Mouse (Mus musculus) forebrain, embryonic 12.5 days (tissue): ENCODE measurements around the gene Hspa5. TPM values are rescaled to one million over a fixed set of nuclear protein-coding genes. Genes with fewer than 3 reads are reported as not detected.

Source experiments
- ATAC-seq: fragments of 200-750 bp; cut with Nextera tagmentation; 2 replicates; pipeline ENCODE4 v1.8.0; 2017; ENCODE audit warnings: moderate TSS enrichment; ENCODE audit not compliant: low FRiP score
- H3K27ac ChIP-seq: fragments of 300-500 bp; sonication (generic); 2 replicates; pipeline ENCODE4 v1.5.1; 2016; ENCODE audit warnings: mild to moderate bottlenecking
- H3K27me3 ChIP-seq: fragments of 300-500 bp; sonication (generic); 2 replicates; pipeline ENCODE4 v1.6.1; 2016; ENCODE audit warnings: mild to moderate bottlenecking
- H3K36me3 ChIP-seq: fragments of 300-500 bp; sonication (generic); replicated peaks from 2 replicates; pipeline ENCODE4 v1.6.1; 2016; ENCODE audit warnings: mild to moderate bottlenecking
- H3K4me1 ChIP-seq: fragments of 300-500 bp; sonication (generic); 2 replicates; pipeline ENCODE4 v1.6.1; 2016
- H3K4me2 ChIP-seq: fragments of 300-500 bp; sonication (generic); 2 replicates; pipeline ENCODE4 v1.6.1; 2016; ENCODE audit warnings: mild to moderate bottlenecking, moderate library complexity
- H3K4me3 ChIP-seq: fragments of 300-500 bp; sonication (generic); replicated peaks from 2 replicates; pipeline ENCODE4 v1.5.1; 2016; ENCODE audit warnings: mild to moderate bottlenecking
- H3K9ac ChIP-seq: fragments of 300-500 bp; sonication (generic); 2 replicates; pipeline ENCODE4 v1.6.1; 2016; ENCODE audit warnings: mild to moderate bottlenecking
- H3K9me3 ChIP-seq: fragments of 300-500 bp; sonication (generic); 2 replicates; pipeline ENCODE4 v1.6.1; 2016
- WGBS: fragments of 180-500 bp; shearing (Covaris S2); methylation state at CpG from one replicate; pipeline ENCODE4 v1.1.7; 2016; 5-methylcytosine and 5-hydroxymethylcytosine counted together
- polyA plus RNA-seq: library from polyadenylated mRNA; unstranded; fragments of >200 nt; fragmentation: Nextera tagmentation; extraction: Ambion mirVana; gene quantifications from 2 replicates; pipeline ENCODE4 v1.2.1, GENCODE M21; 2016

Gene Hspa5
- polyA plus RNA-seq, result 571 and 599 TPM in 2 replicates

DNA sequence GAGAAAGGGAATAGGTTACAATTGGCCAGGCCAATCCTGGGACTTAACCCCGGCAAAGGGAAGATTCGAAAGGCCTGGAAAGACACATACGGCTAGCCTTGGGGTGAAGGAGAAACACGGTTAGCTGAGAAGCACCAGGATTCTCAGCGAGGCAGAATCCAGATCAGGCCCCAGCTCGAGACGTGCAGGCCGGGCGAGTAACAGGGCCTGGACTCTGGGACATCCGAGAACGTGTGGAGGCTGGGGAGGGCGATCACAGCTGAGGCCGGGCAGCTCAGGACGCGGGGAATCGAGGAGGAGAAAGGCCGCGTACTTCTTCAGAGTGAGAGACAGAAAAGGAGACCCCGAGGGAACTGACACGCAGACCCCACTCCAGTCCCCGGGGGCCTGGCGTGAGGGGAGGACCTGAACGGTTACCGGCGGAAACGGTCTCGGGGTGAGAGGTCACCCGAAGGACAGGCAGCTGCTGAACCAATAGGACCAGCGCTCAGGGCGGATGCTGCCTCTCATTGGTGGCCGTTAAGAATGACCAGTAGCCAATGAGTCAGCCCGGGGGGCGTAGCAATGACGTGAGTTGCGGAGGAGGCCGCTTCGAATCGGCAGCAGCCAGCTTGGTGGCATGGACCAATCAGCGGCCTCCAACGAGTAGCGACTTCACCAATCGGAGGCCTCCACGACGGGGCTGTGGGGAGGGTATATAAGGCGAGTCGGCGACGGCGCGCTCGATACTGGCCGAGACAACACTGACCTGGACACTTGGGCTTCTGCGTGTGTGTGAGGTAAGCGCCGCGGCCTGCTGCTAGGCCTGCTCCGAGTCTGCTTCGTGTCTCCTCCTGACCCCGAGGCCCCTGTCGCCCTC, at the start of gene Hspa5:
Hspa5 (plus strand) TSS at position 603 of the 859 bp plus-strand sequence.
- under 1% methylated on average over 60 of the region's 60 CpGs for WGBS
- peak within 1 kb of the TSS; percentile 96 for H3K4me3 ChIP-seq
- H3K4me1 ChIP-seq, result peaks cover 42% of the 10 kb centered on the region
- peak; percentile 99 for ATAC-seq
- H3K9me3 ChIP-seq, result no peaks in the 10 kb centered on the region
- H3K27me3 ChIP-seq, result no peaks in the 10 kb centered on the region
- H3K4me2 ChIP-seq, result peak within 1 kb of the TSS; percentile 70
- H3K36me3 ChIP-seq, result peaks cover 32% of the 10 kb centered on the region
- peak within 1 kb of the TSS; percentile 90 for H3K27ac ChIP-seq
- H3K9ac ChIP-seq, result peak within 1 kb of the TSS; percentile 98

DNA sequence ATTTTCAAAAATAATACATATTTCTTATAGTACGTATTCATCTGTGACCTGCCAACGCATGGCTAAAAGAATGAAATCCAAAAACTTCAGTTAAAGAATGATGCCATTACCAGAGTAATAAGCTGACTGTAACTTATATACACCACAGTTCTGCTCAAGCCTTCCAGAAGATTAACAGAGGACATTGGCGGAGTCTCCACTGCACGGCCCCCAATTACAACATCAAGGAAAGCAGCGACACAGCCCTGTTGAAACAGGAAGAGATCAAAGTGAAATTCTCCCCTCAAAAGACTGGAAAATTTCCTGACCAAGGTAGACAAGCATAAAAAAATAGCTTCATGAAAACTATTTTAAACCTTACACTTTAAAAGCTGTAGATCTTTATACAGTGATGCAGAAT, 46.5 kb upstream of the Hspa5 start:
- no peaks in the 10 kb centered on the region for H3K27me3 ChIP-seq
- no peaks in the 10 kb centered on the region for H3K9me3 ChIP-seq
- WGBS, result 98% methylated on average over 5 of the region's 5 CpGs
- peaks cover 58% of the 10 kb centered on the region for H3K36me3 ChIP-seq
- no peak for ATAC-seq
- no peak overlapping the region for H3K9ac ChIP-seq
- H3K4me2 ChIP-seq, result no peak overlapping the region
- no peak overlapping the region for H3K4me3 ChIP-seq
- H3K4me1 ChIP-seq, result no peaks in the 10 kb centered on the region
- H3K27ac ChIP-seq, result no peak overlapping the region

DNA sequence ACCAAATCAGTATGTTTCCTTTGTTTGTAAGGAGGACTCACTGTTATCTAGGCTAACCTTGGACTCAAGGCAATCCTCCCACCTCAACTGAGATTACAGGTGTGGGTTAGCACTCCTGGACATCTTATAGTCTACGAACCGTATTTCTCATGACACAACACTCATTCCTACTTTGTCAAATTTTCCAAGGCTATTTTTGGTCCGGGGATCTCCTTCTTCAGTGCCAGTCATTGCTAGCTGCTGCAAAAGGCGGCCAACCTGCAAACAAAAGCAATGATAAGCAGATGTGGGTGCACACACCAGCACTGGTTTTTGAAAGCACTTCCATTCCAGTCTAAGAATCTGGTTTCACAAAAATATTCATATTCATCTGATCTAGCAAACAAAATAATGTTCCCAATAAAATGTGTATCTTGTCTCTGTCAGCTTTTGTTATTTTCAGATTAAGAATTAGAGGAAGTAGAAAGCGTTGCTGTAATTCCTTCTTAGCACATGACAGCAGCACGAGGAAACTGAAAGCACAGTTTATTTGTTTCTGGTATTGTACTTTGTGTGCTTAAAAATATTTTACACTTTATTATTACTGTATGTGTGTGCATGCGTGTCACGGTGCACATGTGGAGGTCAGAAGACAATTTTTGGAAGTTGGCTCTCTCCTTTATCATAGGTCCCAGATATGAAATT, 44.6 kb upstream of the Hspa5 start:
- H3K4me1 ChIP-seq, result no peaks in the 10 kb centered on the region
- no peaks in the 10 kb centered on the region for H3K27me3 ChIP-seq
- H3K36me3 ChIP-seq, result peaks cover 52% of the 10 kb centered on the region
- H3K4me3 ChIP-seq, result no peak overlapping the region
- H3K27ac ChIP-seq, result no peak overlapping the region
- no peaks in the 10 kb centered on the region for H3K9me3 ChIP-seq
- H3K9ac ChIP-seq, result no peak overlapping the region
- no peak overlapping the region for H3K4me2 ChIP-seq
- ATAC-seq, result no peak
- WGBS, result 95% methylated on average over 8 of the region's 8 CpGs

DNA sequence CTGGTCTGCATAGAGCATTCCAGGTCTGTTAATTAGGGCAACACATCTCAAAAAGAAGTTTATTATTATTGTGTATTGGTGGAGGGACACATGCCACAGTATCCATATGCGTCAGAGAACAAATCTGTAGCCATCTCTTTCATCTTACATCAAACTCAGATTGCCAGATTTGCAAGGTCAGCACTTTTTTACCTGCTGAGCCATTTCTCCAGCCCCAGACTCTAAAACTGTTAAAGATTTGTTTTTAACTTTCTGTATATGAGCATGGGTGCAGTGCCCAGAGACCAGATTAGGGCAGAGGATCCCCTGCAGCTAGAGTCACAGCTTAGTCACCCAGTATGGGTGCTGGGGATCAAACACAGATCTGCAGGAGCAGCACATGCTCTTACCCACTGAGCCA, 35.1 kb upstream of the Hspa5 start:
- Histone ChIP-seq H3K27me3 (no peaks in the 10 kb centered on the region), H3K4me1 (no peaks in the 10 kb centered on the region), H3K9me3 (no peaks in the 10 kb centered on the region), H3K27ac (no peak overlapping the region), H3K9ac (no peak overlapping the region), H3K4me2 (no peak overlapping the region), H3K4me3 (no peak overlapping the region), H3K36me3 (no peaks in the 10 kb centered on the region; the same call in 1 of the 2 replicates)
- no peak for ATAC-seq
- 98% methylated on average over 1 of the region's 1 CpGs for WGBS

- Histone ChIP-seq H3K4me2 (no peak overlapping the region), H3K4me3 (no peak overlapping the region), H3K36me3 (peaks cover 5% of the 10 kb centered on the region; the same call in 1 of the 2 replicates), H3K9ac (no peak overlapping the region), H3K27me3 (no peaks in the 10 kb centered on the region), H3K4me1 (no peaks in the 10 kb centered on the region), H3K9me3 (no peaks in the 10 kb centered on the region), H3K27ac (no peak overlapping the region)
- 75% methylated on average over 1 of the region's 1 CpGs for WGBS
- no peak for ATAC-seq
Measured at GRCm38 (mm10) chr2:34737911-34738310, 33.9 kb upstream of the Hspa5 start.

DNA sequence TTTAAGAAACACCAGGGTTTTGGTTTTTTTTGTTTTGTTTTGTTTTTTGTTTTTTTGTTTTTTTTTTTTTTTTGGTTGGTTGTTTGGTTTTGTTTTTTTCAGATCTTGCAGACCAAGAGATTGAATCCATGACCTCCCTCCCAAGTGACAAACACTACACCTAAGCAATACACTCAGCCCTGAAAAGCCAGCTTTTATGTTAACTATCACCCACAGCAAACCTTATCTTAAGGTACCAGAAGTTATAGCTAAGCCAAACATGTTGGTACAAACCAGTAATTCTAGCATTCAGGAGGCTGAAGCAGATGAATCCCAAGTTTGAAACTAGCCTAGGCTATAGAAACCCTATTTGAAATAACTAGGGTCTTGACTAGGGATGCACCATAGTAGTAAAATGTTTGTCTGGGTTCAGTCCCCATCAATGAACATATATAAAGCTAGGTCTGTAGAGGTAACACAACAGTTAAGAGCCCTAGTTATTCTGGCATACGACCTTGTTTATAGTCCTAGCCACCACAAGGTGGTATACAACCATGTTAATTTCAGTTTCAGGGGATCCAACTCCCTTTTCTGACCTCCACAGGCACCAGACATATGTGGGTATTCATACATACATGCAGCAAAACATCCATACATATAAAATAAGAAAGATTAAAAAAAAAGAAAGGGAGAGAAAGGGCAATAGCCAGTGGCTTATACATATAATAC, 31.9 kb upstream of the Hspa5 start:
- Histone ChIP-seq H3K4me2 (no peak overlapping the region), H3K9me3 (no peaks in the 10 kb centered on the region), H3K4me1 (no peaks in the 10 kb centered on the region), H3K9ac (no peak overlapping the region), H3K27me3 (no peaks in the 10 kb centered on the region), H3K27ac (no peak overlapping the region), H3K4me3 (no peak overlapping the region), H3K36me3 (peaks cover 5% of the 10 kb centered on the region)
- no peak for ATAC-seq
- 82% methylated on average over 1 of the region's 1 CpGs for WGBS

DNA sequence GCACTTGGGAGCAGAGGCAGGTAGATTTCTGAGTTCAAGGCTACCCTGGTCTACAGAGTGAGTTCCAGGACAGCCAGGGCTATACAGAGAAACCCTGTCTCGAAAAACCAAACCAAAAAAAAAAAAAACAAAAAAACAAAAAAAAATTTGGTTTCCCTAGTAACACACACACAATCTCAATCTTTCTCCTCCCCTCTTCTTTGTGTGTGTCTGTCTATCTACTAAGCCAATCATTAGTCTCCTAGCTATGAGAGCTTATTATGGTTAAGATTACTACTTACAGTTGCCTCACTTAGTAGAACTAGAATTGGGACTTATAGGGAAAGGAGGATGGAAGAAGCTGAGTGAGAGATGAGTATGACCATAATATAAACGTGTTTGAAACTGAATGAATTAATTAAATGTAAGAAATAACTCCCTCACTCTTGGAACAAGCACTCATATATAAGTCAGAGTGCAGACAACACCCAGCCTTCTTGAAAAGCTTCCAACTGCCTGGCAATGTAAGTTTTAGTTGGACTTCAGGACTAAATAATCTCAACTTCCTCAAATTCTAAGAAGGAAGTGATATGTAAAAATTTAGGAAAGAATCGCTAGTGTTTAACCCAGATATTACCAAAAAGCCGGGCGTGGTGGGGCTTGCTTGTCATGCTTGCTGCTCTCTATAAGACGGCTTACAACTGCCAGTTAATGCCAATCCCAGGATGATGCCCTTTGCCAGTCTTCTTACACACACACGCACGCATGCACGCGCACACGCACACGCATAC, 30.2 kb upstream of the Hspa5 start:
- no peak overlapping the region for H3K4me2 ChIP-seq
- WGBS, result 93% methylated on average over 12 of the region's 12 CpGs
- no peaks in the 10 kb centered on the region for H3K9me3 ChIP-seq
- no peak for ATAC-seq
- H3K4me1 ChIP-seq, result no peaks in the 10 kb centered on the region
- no peak overlapping the region for H3K27ac ChIP-seq
- no peak overlapping the region for H3K4me3 ChIP-seq
- peaks cover 5% of the 10 kb centered on the region for H3K36me3 ChIP-seq
- no peak overlapping the region for H3K9ac ChIP-seq
- no peaks in the 10 kb centered on the region for H3K27me3 ChIP-seq

GRCm38 (mm10) chr2:34742675-34743074, 29.1 kb upstream of the Hspa5 start:
- H3K4me1 ChIP-seq, result no peaks in the 10 kb centered on the region
- H3K27ac ChIP-seq, result no peak overlapping the region
- no peak overlapping the region for H3K4me3 ChIP-seq
- ATAC-seq, result no peak
- H3K27me3 ChIP-seq, result no peaks in the 10 kb centered on the region
- WGBS, result 97% methylated on average over 8 of the region's 8 CpGs
- H3K9me3 ChIP-seq, result no peaks in the 10 kb centered on the region
- H3K9ac ChIP-seq, result no peak overlapping the region
- no peak overlapping the region for H3K4me2 ChIP-seq
- peaks cover 5% of the 10 kb centered on the region for H3K36me3 ChIP-seq

GRCm38 (mm10) chr2:34744476-34744875, 27.3 kb upstream of the Hspa5 start:
- H3K9ac ChIP-seq, result no peak overlapping the region
- no peak overlapping the region for H3K27ac ChIP-seq
- no peak for ATAC-seq
- H3K4me1 ChIP-seq, result no peaks in the 10 kb centered on the region
- H3K27me3 ChIP-seq, result no peaks in the 10 kb centered on the region
- H3K4me2 ChIP-seq, result no peak overlapping the region
- no peak overlapping the region for H3K4me3 ChIP-seq
- peaks cover 5% of the 10 kb centered on the region; the same call in 1 of the 2 replicates for H3K36me3 ChIP-seq
- 97% methylated on average over 8 of the region's 8 CpGs for WGBS
- no peaks in the 10 kb centered on the region for H3K9me3 ChIP-seq

DNA sequence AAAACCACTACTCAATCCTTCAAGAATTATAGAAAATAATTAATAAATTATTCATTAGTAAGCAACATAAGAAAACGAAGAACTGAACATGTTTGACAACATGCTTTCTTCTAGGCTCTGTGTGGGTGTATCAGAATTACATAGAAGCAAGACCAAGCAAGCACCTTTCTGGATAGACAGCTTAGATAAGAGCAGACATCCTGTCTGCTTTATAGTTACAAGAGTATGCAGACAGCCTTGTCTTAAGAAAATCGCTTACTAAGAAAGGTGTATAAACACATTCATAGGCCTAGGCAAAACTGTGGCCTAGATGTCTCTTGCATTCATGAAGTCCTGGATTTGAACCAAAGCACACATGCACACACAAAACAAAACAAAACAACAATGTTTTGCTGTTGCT, 26.1 kb upstream of the Hspa5 start:
- no peaks in the 10 kb centered on the region for H3K4me1 ChIP-seq
- peaks cover 5% of the 10 kb centered on the region; the same call in 1 of the 2 replicates for H3K36me3 ChIP-seq
- no peak overlapping the region for H3K9ac ChIP-seq
- no peak overlapping the region for H3K4me3 ChIP-seq
- H3K9me3 ChIP-seq, result no peaks in the 10 kb centered on the region
- ATAC-seq, result no peak
- no peak overlapping the region for H3K27ac ChIP-seq
- 93% methylated on average over 2 of the region's 2 CpGs for WGBS
- H3K4me2 ChIP-seq, result no peak overlapping the region
- no peaks in the 10 kb centered on the region for H3K27me3 ChIP-seq

- ATAC-seq, result no peak
- no peak overlapping the region for H3K9ac ChIP-seq
- H3K27me3 ChIP-seq, result no peaks in the 10 kb centered on the region
- H3K36me3 ChIP-seq, result no peaks in the 10 kb centered on the region; the same call in 1 of the 2 replicates
- 98% methylated on average over 4 of the region's 4 CpGs for WGBS
- no peak overlapping the region for H3K4me2 ChIP-seq
- no peaks in the 10 kb centered on the region for H3K9me3 ChIP-seq
- no peak overlapping the region for H3K27ac ChIP-seq
- H3K4me1 ChIP-seq, result peaks cover 18% of the 10 kb centered on the region
- no peak overlapping the region for H3K4me3 ChIP-seq
Measured at GRCm38 (mm10) chr2:34748479-34748878, 23.3 kb upstream of the Hspa5 start.

GRCm38 (mm10) chr2:34750245-34750644, 21.5 kb upstream of the Hspa5 start:
- H3K4me2 ChIP-seq, result no peak overlapping the region
- ATAC-seq, result no peak
- 81% methylated on average over 2 of the region's 2 CpGs for WGBS

More at GRCm38 (mm10) chr2:34750245-34750644, 21.5 kb upstream of the Hspa5 start:
- H3K27me3 ChIP-seq, result no peaks in the 10 kb centered on the region
- H3K9me3 ChIP-seq, result no peaks in the 10 kb centered on the region
- no peak overlapping the region for H3K27ac ChIP-seq
- peaks cover 23% of the 10 kb centered on the region for H3K4me1 ChIP-seq
- H3K4me3 ChIP-seq, result no peak overlapping the region
- no peak overlapping the region for H3K9ac ChIP-seq
- H3K36me3 ChIP-seq, result no peaks in the 10 kb centered on the region
